In the genomic region with DNA sequence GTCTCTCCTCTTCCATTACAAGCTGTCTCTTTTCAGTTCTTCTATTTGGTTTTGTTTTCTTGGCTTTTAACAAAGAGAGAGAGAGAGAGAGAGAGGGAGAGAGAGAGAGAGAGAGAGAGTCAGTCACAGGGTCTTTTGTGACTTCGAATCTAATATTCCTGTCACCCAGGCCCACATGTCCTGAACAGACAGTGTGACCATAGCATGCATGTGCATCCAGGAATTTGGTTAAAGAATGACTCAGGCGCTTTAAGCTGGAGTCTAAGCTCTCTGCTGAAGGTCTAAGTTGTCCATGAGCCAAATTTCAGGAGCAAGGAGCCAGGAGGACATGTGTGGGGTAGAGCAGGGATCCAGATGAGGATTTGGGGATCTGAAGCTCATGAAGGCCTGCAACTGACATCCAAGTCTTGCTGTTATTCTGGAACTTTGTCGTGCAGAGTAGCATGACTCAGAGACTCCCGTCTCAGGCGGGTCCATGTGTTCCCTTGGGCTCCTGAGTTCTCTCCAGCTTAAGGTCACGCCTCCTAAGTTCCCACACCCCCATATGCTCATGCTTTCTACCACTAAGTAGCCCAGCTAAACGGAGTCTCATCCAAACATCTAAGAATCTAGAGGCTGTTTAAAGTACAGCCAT, we compare ENCODE assay signal across 10 mouse cellular contexts. TPM values are rescaled to one million over a fixed set of nuclear protein-coding genes. Genes with fewer than 3 reads are reported as not detected.
DNase-seq lines count a peak whose midpoint lies in the region; ATAC-seq lines count a peak whose summit lies in the region.
"Had no signal": no experiment of that assay in that cellular context is flagged by ENCODE, and none has a peak within 500 bp of the region (broad histone marks: within the 10 kb centered on the region; RNA-seq: fewer than 3 reads in every experiment).

No protein-coding gene starts in this region.

- H3K4me2 ChIP-seq in hindbrain, embryonic 13.5 days: no peak overlapping the region
- H3K4me2 ChIP-seq: midbrain, embryonic 15.5 days had no signal

- no peak overlapping the region for H3K4me3 ChIP-seq in hindbrain, embryonic 13.5 days
- H3K4me3 ChIP-seq: midbrain, embryonic 15.5 days had no signal

- ATAC-seq in hindbrain, embryonic 13.5 days (ENCODE audit: low FRiP score): no peak
- ATAC-seq in erythroid progenitor cell, adult 5-6 weeks (replicated peaks; ENCODE audit: low FRiP score, poor library complexity, severe bottlenecking): no peak
- ATAC-seq: midbrain, embryonic 15.5 days had no signal

- H3K4me1 ChIP-seq in hindbrain, embryonic 13.5 days (replicated peaks): no peaks in the 10 kb centered on the region
- H3K4me1 ChIP-seq: midbrain, embryonic 15.5 days had no signal

- peaks cover 11% of the 10 kb centered on the region; the same call in 1 of the 2 replicates for H3K36me3 ChIP-seq in hindbrain, embryonic 13.5 days
- H3K36me3 ChIP-seq: midbrain, embryonic 15.5 days had no signal

- H3K27me3 ChIP-seq in hindbrain, embryonic 13.5 days: no peaks in the 10 kb centered on the region
- H3K27me3 ChIP-seq: midbrain, embryonic 15.5 days had no signal

- peak; percentile 35 for DNase-seq in urinary bladder, postnatal 14 days (ENCODE audit: low spot score)
- no peak for DNase-seq in urinary bladder, postnatal 4 days (ENCODE audit: low spot score in 2 of 2)
- DNase-seq in gastrocnemius, adult 8-10 months (ENCODE audit: low spot score in 2 of 2): peak; percentile 15 to 39
- peak; percentile 55 to 59 for DNase-seq in heart, postnatal 10 days
- DNase-seq in kidney, adult 9 months: no peak
- DNase-seq: left cerebral cortex, postnatal 4 days; right cerebral cortex, postnatal 25 days had no signal

- H3K9me3 ChIP-seq in hindbrain, embryonic 13.5 days: no peaks in the 10 kb centered on the region
- H3K9me3 ChIP-seq: midbrain, embryonic 15.5 days had no signal

- H3K9ac ChIP-seq in hindbrain, embryonic 13.5 days: no peak overlapping the region
- H3K9ac ChIP-seq: midbrain, embryonic 15.5 days had no signal

- intact Hi-C loops in heart, postnatal 10 days (cut with DNase I): loop anchor here (5.0 to 10.0 kb wide), 5 partner anchors 43 to 396 kb away; partner anchors contain the start of genes Akr1b8 and Cald1

- 86% methylated on average over 7 of the region's 7 CpGs for WGBS in hindbrain, embryonic 13.5 days

- H3K27ac ChIP-seq in hindbrain, embryonic 13.5 days: no peak overlapping the region
- H3K27ac ChIP-seq: midbrain, embryonic 15.5 days had no signal

RNA-seq across cellular contexts. Expression of gene Agbl3, which starts 29.6 kb away (rescaled TPM):
- total RNA-seq in gastrocnemius, adult 8-10 months (2022): 1 to 10 TPM; 1.0 to 2.1 (median 1.7) TPM
- total RNA-seq in heart, postnatal 10 days (2021): 1 to 10 TPM; 6.9 to 8.2 TPM
- 9.2 and 10.3 TPM in 2 replicates for polyA plus RNA-seq in hindbrain, embryonic 13.5 days (2015; fragmentation: Nextera tagmentation; extraction: Ambion mirVana)
- total RNA-seq in erythroid progenitor cell, adult 5-6 weeks (2015; ENCODE audit: low replicate concordance): 4.2 and 15.1 TPM in 2 replicates
- total RNA-seq in erythroid progenitor cell, adult 5-6 weeks (2017; ENCODE audit: low replicate concordance): 8.6 TPM in 1 of 2 replicates, not detected in the other

Comparison
In these comparisons a context has a peak if more than half of its experiments do, and no peak if none do; other contexts are left out.
1. DNase-seq: peak in urinary bladder, postnatal 14 days (single experiment), gastrocnemius, adult 8-10 months (2 of 2) and heart, postnatal 10 days (2 of 2); none in urinary bladder, postnatal 4 days (0 of 2) and kidney, adult 9 months (single experiment).